Mouse (Mus musculus): ENCODE measurements around the gene Phf1.

The Phf1 gene

DNA sequence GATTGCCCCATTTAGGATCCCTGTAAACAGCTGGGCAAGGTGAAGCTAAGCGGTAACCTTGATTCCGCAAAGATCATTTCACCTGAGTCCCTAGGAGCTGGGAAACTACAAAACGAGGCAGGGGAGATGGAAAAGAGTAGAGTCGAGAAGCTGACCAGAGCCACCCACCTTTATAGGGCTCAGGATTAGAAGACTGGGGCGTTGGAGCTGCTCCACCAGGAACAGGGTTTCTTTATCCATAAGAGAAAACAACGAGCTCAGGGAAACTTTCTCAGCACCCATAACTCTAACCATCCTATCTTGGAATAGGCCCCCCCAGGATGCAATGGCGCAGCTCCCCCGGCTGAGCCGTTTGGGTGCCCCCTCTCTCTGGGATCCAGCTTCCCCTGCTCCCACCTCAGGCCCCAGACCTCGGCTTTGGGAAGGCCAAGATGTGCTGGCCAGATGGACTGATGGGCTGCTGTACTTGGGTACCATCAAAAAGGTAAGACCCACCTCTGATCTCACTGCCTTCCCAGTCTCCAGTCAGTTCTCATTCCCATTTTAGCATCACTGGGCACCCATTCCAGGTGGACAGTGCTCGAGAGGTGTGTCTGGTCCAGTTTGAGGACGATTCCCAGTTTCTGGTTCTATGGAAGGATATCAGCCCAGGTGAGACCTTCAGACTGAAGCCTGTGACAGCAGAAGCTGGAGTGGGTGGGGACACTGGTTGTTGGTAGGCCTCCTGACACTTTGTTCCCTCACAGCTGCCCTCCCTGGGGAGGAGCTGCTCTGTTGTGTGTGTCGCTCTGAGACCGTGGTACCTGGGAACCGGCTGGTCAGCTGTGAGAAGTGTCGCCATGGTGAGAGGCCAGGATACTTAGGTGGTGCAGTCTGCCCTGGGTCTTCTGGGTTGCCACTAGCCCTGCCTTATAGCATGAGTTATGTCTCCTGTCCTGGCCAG is 1.3 kb downstream of the Phf1 start:
- DNase-seq: no peak

- DNase-seq: no peak
These were observed 2.2 kb downstream of the Phf1 start for GRCm38 (mm10) chr17:26935027-26935426.

- DNase-seq: no peak
These were observed 3.6 kb downstream of the Phf1 start for GRCm38 (mm10) chr17:26936453-26936852.

DNA sequence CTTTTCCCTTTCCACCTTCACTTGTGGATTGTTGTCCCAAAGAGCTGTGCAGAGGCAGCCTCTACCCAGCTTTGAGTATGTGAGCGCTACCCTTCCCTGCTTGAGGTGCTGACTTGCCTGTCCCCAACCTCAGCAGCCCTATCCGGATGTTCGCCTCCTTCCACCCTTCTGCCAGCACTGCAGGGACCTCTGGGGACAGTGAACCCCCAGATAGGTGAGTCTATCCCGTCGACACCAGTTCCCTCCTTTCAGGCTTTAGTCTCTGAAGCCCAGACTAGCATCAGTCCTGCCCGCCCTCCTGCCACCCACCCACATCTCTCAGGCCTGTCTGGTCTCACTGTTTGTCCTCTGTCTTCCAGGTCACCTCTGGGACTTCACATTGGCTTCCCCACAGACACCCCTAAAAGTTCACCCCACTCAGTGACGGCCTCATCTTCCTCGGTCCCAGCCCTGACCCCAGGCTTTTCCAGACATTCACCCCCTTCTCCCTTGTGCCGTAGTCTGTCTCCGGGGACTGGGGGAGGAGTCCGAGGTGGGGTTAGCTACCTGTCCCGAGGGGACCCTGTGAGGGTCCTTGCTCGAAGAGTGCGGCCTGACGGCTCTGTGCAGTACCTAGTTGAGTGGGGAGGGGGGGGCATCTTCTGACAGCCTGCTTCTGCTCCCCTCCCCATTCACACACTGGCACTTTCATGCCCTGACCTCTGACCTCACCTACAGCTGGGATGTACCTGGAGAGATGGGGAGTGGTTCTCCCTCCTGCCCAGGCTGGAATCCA is 4.3 kb downstream of the Phf1 start:
- no peak for DNase-seq

DNA sequence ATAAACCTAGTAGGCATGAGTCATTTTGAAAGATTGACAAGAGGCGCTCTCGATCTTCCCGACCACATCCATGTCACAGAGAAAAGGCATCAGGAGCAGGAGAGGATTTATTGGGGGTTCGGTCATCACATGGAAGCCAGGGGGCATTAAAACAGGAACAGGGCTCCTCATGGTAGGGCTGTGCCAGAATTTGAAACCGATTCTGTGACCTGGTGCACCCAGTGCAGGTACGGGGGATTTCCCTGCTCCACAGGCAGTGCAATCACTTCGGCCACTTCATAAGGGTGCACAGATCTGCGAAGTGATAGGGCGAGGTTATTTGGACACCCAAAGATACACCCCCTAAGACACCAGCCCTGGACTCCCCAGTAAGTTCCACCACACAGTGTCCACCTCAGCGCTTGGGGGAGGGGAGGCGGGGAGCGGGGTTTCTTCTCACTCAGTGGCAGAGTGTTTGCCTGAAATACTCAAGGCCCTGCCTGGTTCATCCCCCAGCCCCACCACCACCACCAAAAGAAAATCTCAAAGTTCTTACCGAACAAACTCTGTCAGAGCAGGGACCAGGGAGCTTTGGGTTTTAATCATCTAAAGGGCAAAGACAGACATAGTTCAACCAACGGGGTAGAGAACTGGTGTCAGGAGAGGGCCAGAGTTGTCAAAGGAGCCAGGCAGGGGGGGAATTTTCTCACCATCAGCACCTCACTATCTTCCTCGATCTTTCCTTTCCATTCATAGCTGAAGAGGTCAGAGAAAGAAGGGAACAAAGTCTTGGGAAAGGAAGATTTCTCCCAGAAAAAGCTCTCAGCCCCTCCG is 5.2 kb downstream of the Phf1 start:
- no peak for DNase-seq

- DNase-seq: peak in 1 of 2 experiments; percentile 35
These were observed 5.9 kb downstream of the Phf1 start for GRCm38 (mm10) chr17:26938731-26939130.

DNA sequence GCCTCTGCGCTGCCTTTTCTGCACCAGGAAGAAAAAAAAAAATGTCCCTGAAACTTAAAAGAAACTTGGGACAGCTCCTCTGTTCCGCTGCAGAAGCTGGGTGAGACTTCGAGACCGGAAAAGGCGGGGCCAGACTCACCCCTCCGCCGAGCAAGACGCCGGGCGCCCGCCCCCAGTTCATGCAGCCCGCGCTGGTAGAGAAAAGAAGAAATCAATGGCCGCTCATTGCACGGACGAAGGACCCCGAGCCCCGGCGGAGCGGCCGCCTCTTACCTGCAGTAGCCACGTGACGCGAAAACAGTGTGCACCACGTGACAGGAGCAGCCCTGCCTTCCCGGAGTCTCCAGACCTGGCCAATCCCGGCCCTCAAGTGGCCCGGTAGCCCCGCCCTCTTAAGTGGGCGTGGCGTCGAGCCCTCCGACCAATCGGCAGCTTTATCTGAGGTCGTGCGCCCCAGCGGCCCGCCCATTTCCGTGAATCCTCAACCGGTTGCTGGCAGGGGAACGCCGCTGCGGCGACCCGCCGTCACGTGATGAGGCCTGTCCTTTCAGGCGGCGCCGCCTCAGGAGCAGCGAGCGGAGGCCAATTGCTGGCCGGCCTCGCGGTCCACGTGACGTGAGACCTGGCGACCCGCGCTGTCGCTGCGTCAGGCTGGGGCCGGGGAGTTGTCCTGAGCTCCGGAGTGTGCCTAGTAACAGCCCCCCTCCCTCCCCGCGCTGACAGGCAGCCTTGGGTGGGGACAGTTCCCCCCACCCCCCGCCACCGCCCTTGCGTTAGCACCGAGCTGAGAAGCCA is 6.5 kb downstream of the Phf1 start, which contains the start of gene Cuta:
Cuta (minus strand) TSS at position 392 of the 795 bp plus-strand sequence.
- DNase-seq: peak; percentile 100

- no peak for DNase-seq
These were observed 7.1 kb downstream of the Phf1 start for GRCm38 (mm10) chr17:26939973-26940300.

GRCm38 (mm10) chr17:26941031-26941789 is 8.4 kb downstream of the Phf1 start, which contains the start of gene Syngap1:
Syngap1 (plus strand) TSS chr17:26941253.
- DNase-seq: no peak

GRCm38 (mm10) chr17:26941841-26942570 is 9.2 kb downstream of the Phf1 start:
- no peak for DNase-seq

DNA sequence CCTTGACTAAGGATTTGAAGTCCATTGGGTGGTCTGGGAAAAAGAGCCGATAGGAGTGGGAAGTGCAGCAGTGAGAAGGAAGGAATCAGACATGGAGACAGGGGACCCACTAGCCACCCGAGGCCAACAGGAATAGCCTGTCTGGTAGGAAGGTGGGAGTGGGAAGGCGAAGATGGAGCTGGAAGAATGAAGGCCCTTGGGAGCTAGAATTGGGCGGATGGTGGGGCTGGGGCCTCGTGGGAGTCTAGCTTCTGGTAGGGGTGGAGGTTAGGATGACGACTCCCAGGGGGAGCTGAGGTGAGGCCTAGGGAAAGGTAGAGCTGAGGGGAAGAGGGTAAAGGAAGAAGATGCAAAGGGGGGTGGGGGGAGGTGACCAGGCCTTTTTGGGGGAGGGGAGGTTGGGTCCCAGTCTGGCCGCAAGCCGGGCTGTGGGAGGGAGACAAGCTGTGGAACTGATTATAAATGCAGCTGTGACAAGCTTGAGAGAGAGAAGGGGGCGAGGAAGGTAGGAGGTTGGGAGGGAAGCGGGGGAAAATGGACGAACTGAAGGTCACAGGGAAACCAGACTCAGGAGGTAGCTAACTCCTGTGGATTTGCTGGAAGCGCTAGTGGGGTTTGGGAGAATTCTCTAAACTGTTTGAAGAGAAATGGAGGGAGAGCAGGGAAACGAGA is 13.1 kb downstream of the Phf1 start:
- DNase-seq: no peak

DNA sequence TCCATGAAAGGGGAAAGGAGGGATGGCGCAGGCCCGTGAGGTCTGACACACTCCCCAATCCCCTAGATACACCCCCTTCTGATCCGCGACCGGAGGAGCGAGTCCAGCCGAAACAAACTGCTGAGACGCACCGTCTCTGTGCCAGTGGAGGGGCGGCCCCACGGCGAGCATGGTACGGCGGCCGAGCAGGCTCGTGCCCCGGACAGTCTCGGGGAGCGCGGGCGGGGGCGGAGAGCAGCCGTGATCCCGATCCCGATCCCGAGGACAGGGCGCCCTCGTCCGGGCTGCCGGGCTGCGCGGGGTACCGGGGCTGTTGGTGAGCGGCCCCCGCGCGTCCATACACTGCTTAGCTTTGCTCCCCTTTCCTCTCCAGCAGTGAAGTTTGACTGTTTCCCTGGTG is 13.7 kb downstream of the Phf1 start:
- peak; percentile 82 to 85 for DNase-seq

- DNase-seq: no peak
These were observed 14.6 kb downstream of the Phf1 start for GRCm38 (mm10) chr17:26947231-26948100.

GRCm38 (mm10) chr17:26948316-26949050 is 15.6 kb downstream of the Phf1 start:
- DNase-seq: peak in 1 of 2 experiments; percentile 50

- no peak for DNase-seq
These were observed 16.3 kb downstream of the Phf1 start for GRCm38 (mm10) chr17:26949051-26949577.

GRCm38 (mm10) chr17:26949866-26950265 is 17.0 kb downstream of the Phf1 start:
- no peak for DNase-seq

DNA sequence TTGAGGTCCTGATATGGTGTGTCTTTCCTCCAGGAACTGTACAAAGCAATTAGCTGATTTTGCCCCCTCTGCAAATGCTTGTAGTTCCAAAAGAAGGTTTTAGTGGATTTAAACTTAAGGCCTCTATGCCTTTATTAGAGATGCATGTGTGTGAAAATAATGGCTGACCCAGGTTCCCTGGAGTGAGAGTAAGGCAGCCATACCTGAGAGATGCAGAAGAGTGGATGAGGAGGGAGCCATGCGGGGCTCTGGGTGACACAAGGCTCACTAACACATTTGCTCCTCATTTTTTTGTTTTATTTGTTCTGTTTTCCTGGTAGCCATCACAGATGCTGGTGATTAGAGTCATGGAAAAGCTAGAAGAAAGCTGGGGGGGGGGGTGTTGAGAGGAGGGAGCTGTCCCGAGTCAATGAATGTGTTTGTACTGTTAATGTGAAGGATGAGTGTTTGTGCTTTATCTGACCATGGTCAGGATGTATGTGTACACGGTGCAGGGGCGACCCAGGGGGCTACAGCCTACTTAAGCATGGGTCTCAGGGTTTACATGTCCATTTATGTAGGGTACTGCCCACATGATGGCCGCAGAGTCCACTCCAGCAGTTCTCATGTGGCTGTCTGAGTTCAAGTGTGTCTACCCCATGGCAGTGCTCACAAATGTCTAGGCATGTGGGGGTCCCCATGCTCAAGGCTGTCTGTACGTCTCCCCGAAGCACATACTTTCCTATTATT is 17.9 kb downstream of the Phf1 start:
- DNase-seq: no peak
